Mouse (Mus musculus) spleen, adult 12 weeks (tissue): ENCODE measurements around the gene Tpbpb.
"Not testable (repeated sequence)": the region's sequence is repeated elsewhere in the genome, so short reads cannot be mapped to it uniquely, and the experiment has no call there.

Experiments used
- DNase-seq: peaks from one replicate; pipeline ENCODE4 v3.0.0; 2022; ENCODE audit warnings: low spot score

The Tpbpb gene

GRCm38 (mm10) chr13:60904780-60905179, at the start of gene Tpbpb:
TSS of gene Tpbpb (minus strand) at chr13:60904880.
- not testable (repeated sequence) for DNase-seq

GRCm38 (mm10) chr13:60941884-60942283, 37.2 kb upstream of the Tpbpb start, which contains the start of gene Tpbpa:
TSS of gene Tpbpa (minus strand) at chr13:60941984.
- DNase-seq: not testable (repeated sequence)

GRCm38 (mm10) chr13:60936500-60936901, 31.8 kb upstream of the Tpbpb start, which contains the start of the genes Gm49391 and Ctla2a:
TSS of gene Gm49391 (minus strand) at chr13:60936571.
TSS of gene Ctla2a (minus strand) at chr13:60936625.
- no peak for DNase-seq

- not testable (repeated sequence) for DNase-seq
These were observed 30.8 kb upstream of the Tpbpb start, which contains the start of gene Gm49393 for GRCm38 (mm10) chr13:60935490-60935889. TSS of gene Gm49393 (minus strand) at chr13:60935590.

- no peak for DNase-seq
These were observed 7.4 kb downstream of the Tpbpb start, which contains the start of gene Ctla2b for GRCm38 (mm10) chr13:60897328-60897727. TSS of gene Ctla2b (minus strand) at chr13:60897447.

GRCm38 (mm10) chr13:60896794-60897193, 7.9 kb downstream of the Tpbpb start, which contains the start of gene Gm49392:
TSS of gene Gm49392 (minus strand) at chr13:60896894.
- DNase-seq: not testable (repeated sequence)

- DNase-seq: no peak
These were observed 9.1 kb downstream of the Tpbpb start for GRCm38 (mm10) chr13:60895406-60896160.

- DNase-seq: no peak
These were observed 12.4 kb downstream of the Tpbpb start for GRCm38 (mm10) chr13:60892301-60892700.

GRCm38 (mm10) chr13:60864281-60864680, 40.4 kb downstream of the Tpbpb start, which contains the start of gene 4930486L24Rik:
TSS of gene 4930486L24Rik (minus strand) at chr13:60864475.
- DNase-seq: no peak
